Mouse (Mus musculus) urinary bladder, postnatal 0 days (tissue): ENCODE results near the gene Gm17268. TPM values are rescaled to one million over a fixed set of nuclear protein-coding genes. Genes with fewer than 3 reads are reported as not detected.

Experiments
- polyA plus RNA-seq: library from polyadenylated mRNA; unstranded; fragments of >200 nt; fragmentation: Nextera tagmentation; extraction: Ambion mirVana; gene quantifications from 2 replicates; pipeline ENCODE4 v1.2.1, GENCODE M21; 2015

The Gm17268 gene
- not detected in 2 replicates for polyA plus RNA-seq

DNA sequence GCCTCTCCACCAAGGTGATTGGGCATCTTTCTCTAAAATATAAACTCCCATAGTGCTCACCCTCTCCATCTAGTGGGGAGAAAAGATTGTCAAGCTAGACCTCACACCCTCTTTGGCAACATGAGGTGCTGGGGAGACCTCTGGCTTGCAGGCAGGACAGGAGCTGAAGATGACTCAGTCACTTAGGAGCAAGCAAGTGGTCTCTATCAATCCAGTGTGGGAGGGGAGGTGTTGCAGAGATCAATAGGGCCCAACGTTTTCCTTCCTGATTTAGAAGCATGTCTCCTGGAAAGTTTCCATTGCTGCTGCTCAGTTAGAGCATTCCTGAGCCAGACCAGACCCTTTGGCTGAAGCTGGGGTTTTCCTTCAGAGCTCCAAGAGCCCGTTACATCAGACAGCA lies at the start of gene Gm17268:
TSS of gene Gm17268 (minus strand) at position 28 of the 400 bp plus-strand sequence.

GRCm38 (mm10) chr11:82057646-82058045 lies 19.3 kb upstream of the Gm17268 start, which contains the start of gene Ccl11:
TSS of gene Ccl11 (plus strand) at chr11:82057823.

DNA sequence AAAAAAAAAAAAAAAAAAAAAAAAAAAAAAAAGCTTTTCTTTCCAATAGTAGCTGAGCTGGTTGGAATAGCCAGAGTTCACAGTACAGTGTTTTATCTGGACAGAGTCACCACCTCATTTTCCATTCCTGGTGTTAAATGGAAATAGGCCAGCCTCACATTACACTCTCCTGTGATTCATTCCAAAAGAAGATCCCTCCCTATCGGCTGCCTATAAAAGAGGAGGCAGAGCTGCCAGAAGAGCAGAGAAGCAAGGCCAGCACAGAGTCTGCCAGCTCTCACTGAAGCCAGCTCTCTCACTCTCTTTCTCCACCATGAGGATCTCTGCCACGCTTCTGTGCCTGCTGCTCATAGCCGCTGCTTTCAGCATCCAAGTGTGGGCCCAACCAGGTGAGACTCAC lies 7.1 kb upstream of the Gm17268 start, which contains the start of gene Ccl7:
TSS of gene Ccl7 (plus strand) at position 242 of the 400 bp plus-strand sequence.

GRCm38 (mm10) chr11:82035356-82035755 lies 3.0 kb downstream of the Gm17268 start, which contains the start of gene Ccl2:
TSS of gene Ccl2 (plus strand) at chr11:82035571.

Other genes starting within 250 kb of the Gm17268 start
- gene 5530401A14Rik, start 177.9 kb downstream of the Gm17268 start, polyA plus RNA-seq = not detected in 2 replicates
- gene Asic2, start 70.1 kb downstream of the Gm17268 start, polyA plus RNA-seq = 0.13 and 0.15 TPM in 2 replicates
- gene Ccl2, start 3.0 kb downstream of the Gm17268 start, polyA plus RNA-seq = 23.6 and 53.0 TPM in 2 replicates
- gene Ccl7, start 7.2 kb upstream of the Gm17268 start, polyA plus RNA-seq = 15.1 and 34.9 TPM in 2 replicates
- gene Ccl11, start 19.3 kb upstream of the Gm17268 start, polyA plus RNA-seq = 10.9 and 12.5 TPM in 2 replicates
- gene Ccl12, start 63.3 kb upstream of the Gm17268 start, polyA plus RNA-seq = 32.4 and 37.7 TPM in 2 replicates
- gene Ccl8, start 76.6 kb upstream of the Gm17268 start, polyA plus RNA-seq = 0.83 and 1.6 TPM in 2 replicates